Mouse (Mus musculus): ENCODE measurements at regions not wholly inside any gene's neighbourhood (a gene's known extent, or its start where the extent isn't known, plus 50 kb on each side); places are given as distances from the start of the nearest gene placed in this dataset.

DNA sequence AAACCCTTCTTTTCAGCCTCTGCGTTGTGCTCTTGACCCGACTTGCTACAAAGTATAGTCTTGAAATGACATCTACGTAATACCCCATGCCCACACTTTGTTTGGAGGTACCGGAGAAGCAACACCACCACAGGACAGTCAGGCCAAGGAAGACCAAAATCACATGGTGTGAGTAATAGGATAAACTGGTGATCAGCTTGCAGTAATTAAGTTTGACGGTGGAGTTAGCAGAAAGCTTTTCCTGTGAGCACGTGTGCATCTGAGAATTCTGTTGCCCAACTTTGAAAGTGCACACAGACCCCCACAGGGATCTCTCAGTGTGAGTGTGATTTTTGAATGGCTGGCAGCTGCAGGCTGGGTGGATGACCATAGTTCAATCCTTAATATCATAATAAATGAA is 114.6 kb upstream of the Smyd2 start:
- Histone ChIP-seq H3K4me2 (ENCODE audit: low read depth, low read length) (no peak overlapping the region), H3K4me1 (ENCODE audit: insufficient read depth, low read length) (no peaks in the 10 kb centered on the region), H3K27ac (no peak overlapping the region), H3K36me3 (ENCODE audit: insufficient read depth, low read length) (no peaks in the 10 kb centered on the region), H3K9me3 (ENCODE audit: low read length) (no peaks in the 10 kb centered on the region), H3K9ac (replicated peaks; ENCODE audit: low read length) (no peak overlapping the region), H3K4me3 (ENCODE audit: low read length) (no peak overlapping the region), H3K27me3 (ENCODE audit: insufficient read depth, low read length) (no peaks in the 10 kb centered on the region)
- WGBS, result 60% methylated on average over 6 of the region's 6 CpGs
- no peak for TF ChIP-seq CTCF (IDR thresholded peaks at IDR 0.05; ENCODE audit: low read depth)
- ATAC-seq (no peak), DNase-seq (ENCODE audit: low spot score) (no peak)

DNA sequence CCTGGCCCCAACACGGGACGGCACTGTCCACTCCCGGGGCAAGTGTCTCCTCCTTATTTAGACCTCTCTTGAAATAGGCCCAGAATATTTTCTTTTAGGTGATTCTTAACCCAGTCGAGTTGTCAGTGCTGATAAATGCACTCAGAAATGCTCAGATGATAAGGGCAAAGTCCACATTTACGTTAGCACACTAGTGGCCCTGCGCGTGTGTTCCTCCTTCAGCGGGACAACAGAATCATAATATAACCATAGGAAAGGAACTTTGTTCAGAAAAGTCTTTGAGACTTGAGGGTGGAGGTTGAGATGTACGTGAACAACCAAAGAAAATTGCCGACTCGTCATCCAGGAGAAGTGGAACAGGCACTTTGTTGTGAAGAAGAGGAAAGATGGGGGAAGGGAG is 113.8 kb upstream of the Smyd2 start:
- 92% methylated on average over 11 of the region's 11 CpGs for WGBS
- H3K36me3 ChIP-seq (ENCODE audit: insufficient read depth, low read length), result no peaks in the 10 kb centered on the region
- no peak overlapping the region for H3K9ac ChIP-seq (replicated peaks; ENCODE audit: low read length)
- ATAC-seq (no peak), DNase-seq (ENCODE audit: low spot score) (no peak)
- no peak for TF ChIP-seq CTCF (IDR thresholded peaks at IDR 0.05; ENCODE audit: low read depth)
- H3K4me1 ChIP-seq (ENCODE audit: insufficient read depth, low read length), result no peaks in the 10 kb centered on the region
- H3K4me3 ChIP-seq (ENCODE audit: low read length), result no peak overlapping the region
- no peak overlapping the region for H3K4me2 ChIP-seq (ENCODE audit: low read depth, low read length)
- H3K9me3 ChIP-seq (ENCODE audit: low read length), result no peaks in the 10 kb centered on the region
- no peaks in the 10 kb centered on the region for H3K27me3 ChIP-seq (ENCODE audit: insufficient read depth, low read length)
- no peak overlapping the region for H3K27ac ChIP-seq

DNA sequence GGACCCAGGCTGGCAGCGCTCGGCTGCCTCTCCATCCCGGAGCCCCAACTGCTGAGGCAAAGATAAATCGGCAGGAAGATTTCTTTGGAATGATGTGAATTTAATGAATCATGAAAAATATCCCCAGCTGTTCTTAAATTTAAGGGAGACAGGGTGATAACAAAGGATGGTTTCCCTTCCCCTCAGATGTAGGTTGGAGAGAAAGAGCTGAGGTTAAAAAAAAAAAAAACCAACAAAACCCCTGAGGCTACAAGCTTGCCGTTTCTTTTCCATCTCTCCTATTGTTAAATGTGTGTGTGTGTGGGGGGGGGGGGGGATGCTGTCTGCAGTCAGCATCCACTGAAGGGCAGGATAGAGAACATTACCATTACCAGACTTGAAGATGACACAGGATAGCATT is 111.9 kb upstream of the Smyd2 start:
- H3K4me2 ChIP-seq (ENCODE audit: low read depth, low read length), result no peak overlapping the region

GRCm38 (mm10) chr1:190027536-190027935 is 105.4 kb upstream of the Smyd2 start:
- Histone ChIP-seq H3K36me3 (ENCODE audit: insufficient read depth, low read length) (no peaks in the 10 kb centered on the region), H3K27ac (no peak overlapping the region), H3K4me3 (ENCODE audit: low read length) (no peak overlapping the region), H3K9ac (replicated peaks; ENCODE audit: low read length) (no peak overlapping the region), H3K27me3 (ENCODE audit: insufficient read depth, low read length) (no peaks in the 10 kb centered on the region), H3K4me1 (ENCODE audit: insufficient read depth, low read length) (no peaks in the 10 kb centered on the region), H3K4me2 (ENCODE audit: low read depth, low read length) (peak overlapping the region; percentile 22; the same call in 1 of the 2 replicates), H3K9me3 (ENCODE audit: low read length) (no peaks in the 10 kb centered on the region)
- no peak for TF ChIP-seq CTCF (IDR thresholded peaks at IDR 0.05; ENCODE audit: low read depth)
- DNase-seq (ENCODE audit: low spot score) (no peak), ATAC-seq (no peak)
- WGBS, result 27% methylated on average over 8 of the region's 8 CpGs

More for the DNA sequence above, 111.9 kb upstream of the Smyd2 start:
- no peak for ATAC-seq
- 25% methylated on average over 5 of the region's 5 CpGs for WGBS
- Histone ChIP-seq H3K9me3 (ENCODE audit: low read length) (no peaks in the 10 kb centered on the region), H3K36me3 (ENCODE audit: insufficient read depth, low read length) (no peaks in the 10 kb centered on the region), H3K9ac (replicated peaks; ENCODE audit: low read length) (0 out of 2 replicates have a peak overlapping the region, but pooled peaks have one; percentile 13), H3K4me3 (ENCODE audit: low read length) (no peak overlapping the region), H3K27ac (no peak overlapping the region), H3K4me1 (ENCODE audit: insufficient read depth, low read length) (no peaks in the 10 kb centered on the region), H3K27me3 (ENCODE audit: insufficient read depth, low read length) (no peaks in the 10 kb centered on the region)
- DNase-seq (ENCODE audit: low spot score), result no peak
- TF ChIP-seq CTCF (IDR thresholded peaks at IDR 0.05; ENCODE audit: low read depth), result no peak

GRCm38 (mm10) chr1:190009466-190009865 is 87.3 kb upstream of the Smyd2 start:
- H3K9ac ChIP-seq (replicated peaks; ENCODE audit: low read length), result no peak overlapping the region
- no peaks in the 10 kb centered on the region for H3K36me3 ChIP-seq (ENCODE audit: insufficient read depth, low read length)
- ATAC-seq (no peak), DNase-seq (ENCODE audit: low spot score) (no peak)
- no peak for TF ChIP-seq CTCF (IDR thresholded peaks at IDR 0.05; ENCODE audit: low read depth)
- no peaks in the 10 kb centered on the region for H3K4me1 ChIP-seq (ENCODE audit: insufficient read depth, low read length)
- H3K9me3 ChIP-seq (ENCODE audit: low read length), result no peaks in the 10 kb centered on the region
- no peak overlapping the region for H3K4me3 ChIP-seq (ENCODE audit: low read length)
- H3K27ac ChIP-seq, result no peak overlapping the region
- H3K4me2 ChIP-seq (ENCODE audit: low read depth, low read length), result no peak overlapping the region
- no peaks in the 10 kb centered on the region for H3K27me3 ChIP-seq (ENCODE audit: insufficient read depth, low read length)
- 69% methylated on average over 6 of the region's 6 CpGs for WGBS

- no peak overlapping the region for H3K27ac ChIP-seq
- H3K4me1 ChIP-seq (ENCODE audit: insufficient read depth, low read length), result no peaks in the 10 kb centered on the region
- no peak overlapping the region for H3K4me3 ChIP-seq (ENCODE audit: low read length)
- no peak overlapping the region for H3K9ac ChIP-seq (replicated peaks; ENCODE audit: low read length)
- H3K36me3 ChIP-seq (ENCODE audit: insufficient read depth, low read length), result no peaks in the 10 kb centered on the region
- DNase-seq (ENCODE audit: low spot score) (no peak), ATAC-seq (no peak)
- H3K9me3 ChIP-seq (ENCODE audit: low read length), result no peaks in the 10 kb centered on the region
- H3K4me2 ChIP-seq (ENCODE audit: low read depth, low read length), result no peak overlapping the region
- H3K27me3 ChIP-seq (ENCODE audit: insufficient read depth, low read length), result no peaks in the 10 kb centered on the region
- TF ChIP-seq CTCF (IDR thresholded peaks at IDR 0.05; ENCODE audit: low read depth), result no peak
- whole genome bisulfite sequencing, result 66% methylated on average over 6 of the region's 7 CpGs
These were observed 85.1 kb upstream of the Smyd2 start for GRCm38 (mm10) chr1:190007271-190007670.

GRCm38 (mm10) chr1:190001084-190001483 is 78.9 kb upstream of the Smyd2 start:
- H3K4me3 ChIP-seq (ENCODE audit: low read length), result no peak overlapping the region
- no peak overlapping the region for H3K4me2 ChIP-seq (ENCODE audit: low read depth, low read length)
- no peaks in the 10 kb centered on the region for H3K36me3 ChIP-seq (ENCODE audit: insufficient read depth, low read length)
- no peaks in the 10 kb centered on the region for H3K27me3 ChIP-seq (ENCODE audit: insufficient read depth, low read length)
- H3K9me3 ChIP-seq (ENCODE audit: low read length), result no peaks in the 10 kb centered on the region
- WGBS, result 81% methylated on average over 4 of the region's 4 CpGs
- no peak for TF ChIP-seq CTCF (IDR thresholded peaks at IDR 0.05; ENCODE audit: low read depth)
- H3K9ac ChIP-seq (replicated peaks; ENCODE audit: low read length), result no peak overlapping the region
- no peak overlapping the region for H3K27ac ChIP-seq
- ATAC-seq, result no peak
- H3K4me1 ChIP-seq (ENCODE audit: insufficient read depth, low read length), result no peaks in the 10 kb centered on the region
- no peak for DNase-seq (ENCODE audit: low spot score)

Measured in hindbrain, postnatal 0 days (tissue).